Mouse (Mus musculus) liver, embryonic 14.5 days (tissue): ENCODE data around the gene Plxnd1.

Experiments
- CTCF ChIP-seq: IDR thresholded peaks from 2 replicates; pipeline ENCODE4 v1.5.1; 2016; ENCODE audit warnings: antibody characterized with exemption, low read depth, control low read depth
- EP300 ChIP-seq: IDR thresholded peaks from 2 replicates; pipeline ENCODE4 v1.6.1; 2016; ENCODE audit warnings: antibody characterized with exemption, low read depth

DNA sequence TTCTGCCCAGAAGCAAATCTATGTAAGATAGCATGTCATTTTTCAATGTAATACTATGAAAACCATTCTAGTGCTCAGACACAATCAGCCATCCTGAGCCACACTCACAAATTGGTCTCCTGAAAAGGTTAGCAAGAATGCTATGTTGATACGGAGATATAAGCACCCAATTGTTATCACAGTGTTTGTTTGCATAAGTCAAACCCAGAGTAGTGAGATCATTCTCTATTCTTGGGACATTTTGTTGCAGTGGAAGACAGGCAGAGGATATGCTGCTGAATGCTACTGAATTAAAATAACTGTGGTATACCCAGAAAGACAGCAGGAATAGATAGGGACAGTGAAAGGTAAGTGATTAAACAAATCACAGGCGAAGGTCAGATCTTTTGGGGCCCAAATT lies 49.2 kb upstream of the Plxnd1 start:
- TF ChIP-seq EP300 (no peak), CTCF (no peak)
